Mouse (Mus musculus): ENCODE data around the gene Chst5. TPM values are rescaled to one million over a fixed set of nuclear protein-coding genes. Genes with fewer than 3 reads are reported as not detected.
A peak's percentile ranks its signal among the peaks of the same experiment; 100 is the strongest.

Chst5 gene
- total and polyA plus RNA-seq, 2 experiments from 2014 or later: 2.9 to 3.4 TPM

DNA sequence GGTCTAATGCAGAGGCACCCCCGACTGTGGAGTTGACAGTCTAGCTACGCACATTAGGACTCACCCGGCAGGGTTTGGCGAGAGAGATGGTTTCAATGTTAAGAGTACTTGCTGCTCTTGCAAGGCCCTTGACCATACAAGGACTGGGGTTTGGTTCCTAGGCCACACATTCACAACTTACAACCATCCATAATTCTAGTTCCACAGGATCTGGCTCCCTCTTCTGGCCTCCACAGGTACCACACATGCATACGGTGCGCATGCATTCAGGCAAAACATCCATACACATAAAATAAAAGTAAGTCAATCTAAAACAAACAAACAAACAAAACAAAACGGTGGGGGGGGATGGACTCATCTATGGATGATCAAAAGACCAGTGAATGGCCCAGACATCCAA, 15.3 kb downstream of the Chst5 start:
- DNase-seq (ENCODE audit: low spot score) (no peak), ATAC-seq (ENCODE audit: low FRiP score) (no peak)
- no peak overlapping the region for H3K4me3 ChIP-seq (ENCODE audit: low read depth, low read length)
- no peaks in the 10 kb centered on the region for H3K9me3 ChIP-seq (ENCODE audit: low read length)
- WGBS: 87% methylated on average over 7 of the region's 7 CpGs
- no peaks in the 10 kb centered on the region for H3K36me3 ChIP-seq (ENCODE audit: insufficient read depth, low read length)
- H3K27ac ChIP-seq (ENCODE audit: low read depth, low read length): no peak overlapping the region
- H3K4me2 ChIP-seq (ENCODE audit: low read depth, low read length, poor library complexity, severe bottlenecking): no peak overlapping the region
- H3K9ac ChIP-seq (replicated peaks; ENCODE audit: low read length, poor library complexity, severe bottlenecking): no peak overlapping the region
- H3K4me1 ChIP-seq (ENCODE audit: insufficient read depth, low read length): peaks cover 5% of the 10 kb centered on the region
- peaks cover 13% of the 10 kb centered on the region for H3K27me3 ChIP-seq (ENCODE audit: insufficient read depth, low read length)
- peak; percentile 44 for TF ChIP-seq CTCF (IDR thresholded peaks at IDR 0.05)

GRCm38 (mm10) chr8:111892615-111893014, 17.6 kb downstream of the Chst5 start:
- H3K4me2 ChIP-seq (ENCODE audit: low read depth, low read length, poor library complexity, severe bottlenecking): no peak overlapping the region
- H3K9ac ChIP-seq (replicated peaks; ENCODE audit: low read length, poor library complexity, severe bottlenecking): no peak overlapping the region
- TF ChIP-seq CTCF (IDR thresholded peaks at IDR 0.05): no peak
- H3K27ac ChIP-seq (ENCODE audit: low read depth, low read length): no peak overlapping the region
- no peaks in the 10 kb centered on the region for H3K36me3 ChIP-seq (ENCODE audit: insufficient read depth, low read length)
- no peak for DNase-seq (ENCODE audit: low spot score)
- H3K9me3 ChIP-seq (ENCODE audit: low read length): no peaks in the 10 kb centered on the region
- peaks cover 30% of the 10 kb centered on the region for H3K27me3 ChIP-seq (ENCODE audit: insufficient read depth, low read length)
- 67% methylated on average over 5 of the region's 5 CpGs for WGBS
- H3K4me3 ChIP-seq (ENCODE audit: low read depth, low read length): no peak overlapping the region
- no peak for ATAC-seq (ENCODE audit: low FRiP score)
- peaks cover 6% of the 10 kb centered on the region for H3K4me1 ChIP-seq (ENCODE audit: insufficient read depth, low read length)

GRCm38 (mm10) chr8:111891983-111892382, 18.3 kb downstream of the Chst5 start:
- peaks cover 30% of the 10 kb centered on the region for H3K27me3 ChIP-seq (ENCODE audit: insufficient read depth, low read length)
- no peaks in the 10 kb centered on the region for H3K36me3 ChIP-seq (ENCODE audit: insufficient read depth, low read length)
- TF ChIP-seq CTCF (IDR thresholded peaks at IDR 0.05): no peak
- H3K9ac ChIP-seq (replicated peaks; ENCODE audit: low read length, poor library complexity, severe bottlenecking): no peak overlapping the region
- peaks cover 6% of the 10 kb centered on the region for H3K4me1 ChIP-seq (ENCODE audit: insufficient read depth, low read length)
- DNase-seq (ENCODE audit: low spot score) (no peak), ATAC-seq (ENCODE audit: low FRiP score) (no peak)
- 53% methylated on average over 8 of the region's 8 CpGs for WGBS
- no peak overlapping the region for H3K27ac ChIP-seq (ENCODE audit: low read depth, low read length)
- H3K4me3 ChIP-seq (ENCODE audit: low read depth, low read length): no peak overlapping the region
- H3K4me2 ChIP-seq (ENCODE audit: low read depth, low read length, poor library complexity, severe bottlenecking): no peak overlapping the region
- no peaks in the 10 kb centered on the region for H3K9me3 ChIP-seq (ENCODE audit: low read length)

DNA sequence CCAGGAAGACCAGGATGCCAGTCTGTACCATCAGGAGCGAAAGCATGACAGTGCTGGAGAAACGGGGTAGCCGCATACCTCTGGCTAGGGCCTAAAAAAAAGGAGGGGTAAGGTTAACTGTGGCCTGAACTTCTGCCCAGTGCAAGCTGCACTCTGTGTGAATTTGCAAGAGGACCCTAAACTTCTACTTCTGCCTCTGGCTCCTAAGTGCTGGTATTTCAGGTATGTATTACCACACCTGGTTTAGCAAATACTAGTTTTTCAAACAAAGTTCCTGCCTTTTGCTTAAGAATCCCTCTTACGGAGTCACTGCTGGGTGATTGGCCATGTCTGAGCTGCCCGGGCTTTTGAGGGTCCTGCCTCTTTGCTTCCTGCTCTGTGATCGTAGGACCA, 19.3 kb downstream of the Chst5 start:
- H3K27me3 ChIP-seq (ENCODE audit: insufficient read depth, low read length): peaks cover 30% of the 10 kb centered on the region
- H3K9ac ChIP-seq (replicated peaks; ENCODE audit: low read length, poor library complexity, severe bottlenecking): no peak overlapping the region
- H3K36me3 ChIP-seq (ENCODE audit: insufficient read depth, low read length): no peaks in the 10 kb centered on the region
- H3K27ac ChIP-seq (ENCODE audit: low read depth, low read length): no peak overlapping the region
- TF ChIP-seq CTCF (IDR thresholded peaks at IDR 0.05): no peak
- 67% methylated on average over 6 of the region's 6 CpGs for WGBS
- ATAC-seq (ENCODE audit: low FRiP score) (no peak), DNase-seq (ENCODE audit: low spot score) (no peak)
- no peaks in the 10 kb centered on the region for H3K9me3 ChIP-seq (ENCODE audit: low read length)
- peak overlapping the region; percentile 34; the same call in 1 of the 2 replicates for H3K4me3 ChIP-seq (ENCODE audit: low read depth, low read length)
- peaks cover 6% of the 10 kb centered on the region for H3K4me1 ChIP-seq (ENCODE audit: insufficient read depth, low read length)
- peak overlapping the region; percentile 57; the same call in 1 of the 2 replicates for H3K4me2 ChIP-seq (ENCODE audit: low read depth, low read length, poor library complexity, severe bottlenecking)

DNA sequence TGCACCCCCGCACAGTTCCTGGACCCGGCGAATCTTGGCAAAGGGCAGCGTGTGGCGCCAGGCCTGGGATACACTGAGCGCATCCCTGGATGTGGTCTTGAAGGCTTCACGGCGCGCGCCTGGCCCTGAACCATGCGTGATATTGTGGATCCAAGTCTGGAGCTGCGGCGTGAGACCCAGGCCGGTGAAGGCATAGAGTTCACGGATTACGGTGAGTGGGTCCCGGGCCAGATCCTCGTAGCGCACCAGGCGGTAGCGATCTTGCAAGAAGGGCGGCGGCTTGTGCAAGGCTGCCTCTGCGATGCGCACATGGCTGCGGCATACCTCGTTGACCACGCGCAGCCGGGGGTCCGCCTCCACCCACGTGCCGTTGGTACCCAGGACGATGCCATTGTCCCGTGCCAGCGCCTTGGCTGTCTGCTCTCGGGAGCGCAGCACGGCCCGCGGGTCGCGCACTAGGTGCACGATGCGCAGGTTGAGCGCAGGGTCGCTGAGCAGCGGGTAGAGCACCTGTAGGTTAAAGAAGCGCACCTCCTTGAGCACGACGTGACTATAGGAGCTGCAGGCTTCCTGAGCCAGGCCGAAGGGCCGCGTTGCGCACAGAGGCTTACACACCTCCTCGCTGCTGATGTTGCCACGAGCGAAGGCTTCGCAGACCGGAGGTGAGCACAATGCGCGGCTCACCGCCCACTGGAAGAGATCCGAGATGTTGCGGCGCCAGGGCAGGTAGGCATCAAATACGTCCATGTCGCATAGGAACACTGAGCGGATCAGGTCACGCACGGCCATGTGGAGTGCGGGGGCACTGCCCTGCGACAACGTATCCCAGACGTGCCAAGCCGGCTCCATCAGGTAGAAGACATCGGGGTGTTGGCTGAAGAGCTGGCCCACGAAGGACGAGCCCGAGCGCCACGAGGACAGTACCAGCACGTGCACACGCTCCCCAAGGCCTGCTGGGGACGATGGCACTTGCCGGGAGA, 20.0 kb downstream of the Chst5 start:
- 12% methylated on average over 85 of the region's 86 CpGs for WGBS
- peak overlapping the region; percentile 36; the same call in 1 of the 2 replicates for H3K9ac ChIP-seq (replicated peaks; ENCODE audit: low read length, poor library complexity, severe bottlenecking)
- peak overlapping the region; percentile 57 for H3K4me2 ChIP-seq (ENCODE audit: low read depth, low read length, poor library complexity, severe bottlenecking)
- no peak overlapping the region for H3K27ac ChIP-seq (ENCODE audit: low read depth, low read length)
- peaks cover 30% of the 10 kb centered on the region for H3K27me3 ChIP-seq (ENCODE audit: insufficient read depth, low read length)
- H3K9me3 ChIP-seq (ENCODE audit: low read length): no peaks in the 10 kb centered on the region
- DNase-seq (ENCODE audit: low spot score) (no peak), ATAC-seq (ENCODE audit: low FRiP score) (0 out of 2 replicates have a peak, but pooled peaks have one; percentile 31)
- H3K4me3 ChIP-seq (ENCODE audit: low read depth, low read length): peak overlapping the region; percentile 34
- no peaks in the 10 kb centered on the region for H3K36me3 ChIP-seq (ENCODE audit: insufficient read depth, low read length)
- H3K4me1 ChIP-seq (ENCODE audit: insufficient read depth, low read length): peaks cover 6% of the 10 kb centered on the region
- TF ChIP-seq CTCF (IDR thresholded peaks at IDR 0.05): no peak

DNA sequence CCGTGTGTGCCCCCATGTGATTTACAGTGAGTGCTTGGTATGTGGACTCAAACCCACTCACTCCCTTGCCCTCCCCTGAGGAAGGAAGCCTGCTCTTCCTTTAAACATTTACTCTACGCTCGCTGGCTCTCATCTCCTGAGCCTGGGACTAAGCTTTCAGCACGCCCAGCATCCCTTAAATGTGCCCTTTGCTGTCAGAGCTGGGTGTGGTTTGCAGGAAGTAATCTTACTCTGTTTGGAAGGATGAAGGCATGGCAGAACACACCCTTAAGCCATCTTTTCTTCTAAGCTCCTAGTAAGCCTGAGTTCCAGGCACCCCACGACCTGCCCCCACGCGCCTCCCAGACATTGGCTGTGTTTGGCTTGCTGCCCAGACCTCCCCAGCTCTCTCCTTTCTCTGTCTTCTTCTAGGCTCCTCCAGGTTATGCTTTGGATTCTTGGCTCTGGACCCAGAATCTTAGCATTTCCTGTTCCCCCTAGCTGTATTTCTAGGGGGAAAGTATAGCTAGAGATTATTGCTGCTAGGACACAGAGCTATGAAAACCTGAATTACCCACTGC, 22.1 kb downstream of the Chst5 start:
- ATAC-seq (ENCODE audit: low FRiP score) (no peak), DNase-seq (ENCODE audit: low spot score) (no peak)
- Histone ChIP-seq H3K4me1 (ENCODE audit: insufficient read depth, low read length) (peaks cover 6% of the 10 kb centered on the region), H3K36me3 (ENCODE audit: insufficient read depth, low read length) (no peaks in the 10 kb centered on the region), H3K9me3 (ENCODE audit: low read length) (no peaks in the 10 kb centered on the region), H3K4me2 (ENCODE audit: low read depth, low read length, poor library complexity, severe bottlenecking) (no peak overlapping the region), H3K9ac (replicated peaks; ENCODE audit: low read length, poor library complexity, severe bottlenecking) (no peak overlapping the region), H3K27ac (ENCODE audit: low read depth, low read length) (no peak overlapping the region), H3K4me3 (ENCODE audit: low read depth, low read length) (no peak overlapping the region), H3K27me3 (ENCODE audit: insufficient read depth, low read length) (peaks cover 30% of the 10 kb centered on the region)
- no peak for TF ChIP-seq CTCF (IDR thresholded peaks at IDR 0.05)
- WGBS: 41% methylated on average over 7 of the region's 7 CpGs

Measured in midbrain, postnatal 0 days (tissue).